Mouse (Mus musculus) olfactory bulb, adult 2 months (tissue): ENCODE results near the gene Casp6.

Source experiments
- CTCF ChIP-seq: fragments of 200-500 bp; IDR thresholded peaks from 2 replicates; pipeline ENCODE4 v1.5.1; 2012; ENCODE audit warnings: low read depth, mild to moderate bottlenecking, low read length, moderate library complexity; ENCODE audit not compliant: insufficient read depth
- POLR2A ChIP-seq: fragments of 200-500 bp; IDR thresholded peaks from 2 replicates; pipeline ENCODE4 v1.6.1; 2012; ENCODE audit warnings: mild to moderate bottlenecking, low read depth, low read length, moderate library complexity; ENCODE audit not compliant: insufficient read depth

DNA sequence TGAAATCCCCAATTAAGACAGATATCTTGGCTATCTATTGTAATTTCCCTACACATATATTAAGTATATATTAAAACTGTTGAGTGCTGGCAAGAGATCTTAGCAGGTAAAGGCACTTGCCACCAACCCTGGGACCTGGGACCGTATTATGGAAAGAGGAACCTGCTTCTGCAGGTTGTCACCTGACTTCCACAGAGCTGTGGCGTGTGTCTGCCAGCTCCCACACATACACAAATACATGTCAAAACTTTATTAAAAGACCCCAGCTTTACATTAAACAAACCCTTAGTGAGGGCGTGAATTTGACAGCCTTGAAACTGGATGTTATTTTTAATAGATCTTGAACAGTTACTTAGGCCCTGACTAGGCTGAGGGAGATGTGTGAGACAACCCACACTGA lies 2.1 kb downstream of the Casp6 start:
- no peak for TF ChIP-seq CTCF
- no peak for TF ChIP-seq POLR2A
